Mouse (Mus musculus) liver, embryonic 11.5 days (tissue): ENCODE results near the gene Fgd3. TPM values are rescaled to one million over a fixed set of nuclear protein-coding genes. Genes with fewer than 3 reads are reported as not detected.

Experiments used
- ATAC-seq: fragments of 200-750 bp; cut with Nextera tagmentation; replicated peaks from 2 replicates; pipeline ENCODE4 v1.8.0; 2017; ENCODE audit warnings: moderate number of reproducible peaks, mild to moderate bottlenecking, moderate TSS enrichment, moderate library complexity; ENCODE audit not compliant: low FRiP score
- DNase-seq: peaks from one replicate; pipeline ENCODE4 v3.0.0-alpha.2; 2017; ENCODE audit warnings: low spot score
- H3K27ac ChIP-seq: fragments of 300-500 bp; sonication (generic); 2 replicates; pipeline ENCODE4 v1.5.1; 2014; ENCODE audit warnings: mild to moderate bottlenecking, low read depth, low read length, control low read depth
- H3K27me3 ChIP-seq: fragments of 300-500 bp; sonication (generic); replicated peaks from 2 replicates; pipeline ENCODE4 v1.6.1; 2014; ENCODE audit warnings: low read length, mixed read lengths; ENCODE audit not compliant: control insufficient read depth, insufficient read depth
- H3K36me3 ChIP-seq: fragments of 300-500 bp; sonication (generic); 2 replicates; pipeline ENCODE4 v1.6.1; 2014; ENCODE audit warnings: mild to moderate bottlenecking, low read length, moderate library complexity, mixed read lengths; ENCODE audit not compliant: control insufficient read depth, insufficient read depth
- H3K4me1 ChIP-seq: fragments of 300-500 bp; sonication (generic); replicated peaks from 2 replicates; pipeline ENCODE4 v1.6.1; 2014; ENCODE audit warnings: low read length, mixed read lengths; ENCODE audit not compliant: control insufficient read depth, insufficient read depth
- H3K4me2 ChIP-seq: fragments of 300-500 bp; sonication (generic); 2 replicates; pipeline ENCODE4 v1.6.1; 2014; ENCODE audit warnings: mild to moderate bottlenecking, control low read depth, moderate library complexity
- H3K4me3 ChIP-seq: fragments of 300-500 bp; sonication (generic); 2 replicates; pipeline ENCODE4 v1.5.1; 2014; ENCODE audit warnings: low read depth, low read length, control low read depth
- H3K9ac ChIP-seq: fragments of 300-500 bp; sonication (generic); 2 replicates; pipeline ENCODE4 v1.6.1; 2014; ENCODE audit warnings: low read depth, low read length, control low read depth
- H3K9me3 ChIP-seq: fragments of 300-500 bp; sonication (generic); 2 replicates; pipeline ENCODE4 v1.6.1; 2016; ENCODE audit warnings: low read length, inconsistent platforms, mixed read lengths; ENCODE audit not compliant: control insufficient read depth
- WGBS: fragments of 180-500 bp; shearing (Covaris S2); extraction: QIAGEN DNeasy Blood & Tissue Kit; methylation state at CpG from one replicate; pipeline ENCODE4 v1.1.7; 2014; 5-methylcytosine and 5-hydroxymethylcytosine counted together
- polyA plus RNA-seq: library from polyadenylated mRNA; unstranded; fragments of >200 nt; fragmentation: Nextera tagmentation; extraction: Ambion mirVana; gene quantifications from 2 replicates; pipeline ENCODE4 v1.2.1, GENCODE M21; 2014

Fgd3 gene
- polyA plus RNA-seq, 1 experiment from 2014 or later = 0.92 TPM

GRCm38 (mm10) chr13:49216808-49217561 is 103.1 kb downstream of the Fgd3 start:
- Histone ChIP-seq H3K4me1 (peaks cover 9% of the 10 kb centered on the region; the same call in 1 of the 2 replicates), H3K4me3 (no peak overlapping the region), H3K9ac (no peak overlapping the region), H3K9me3 (no peaks in the 10 kb centered on the region), H3K4me2 (peak overlapping the region; percentile 97), H3K27ac (no peak overlapping the region), H3K36me3 (no peaks in the 10 kb centered on the region), H3K27me3 (no peaks in the 10 kb centered on the region)
- WGBS = 57% methylated on average over 9 of the region's 9 CpGs
- ATAC-seq (no peak), DNase-seq (no peak)

DNA sequence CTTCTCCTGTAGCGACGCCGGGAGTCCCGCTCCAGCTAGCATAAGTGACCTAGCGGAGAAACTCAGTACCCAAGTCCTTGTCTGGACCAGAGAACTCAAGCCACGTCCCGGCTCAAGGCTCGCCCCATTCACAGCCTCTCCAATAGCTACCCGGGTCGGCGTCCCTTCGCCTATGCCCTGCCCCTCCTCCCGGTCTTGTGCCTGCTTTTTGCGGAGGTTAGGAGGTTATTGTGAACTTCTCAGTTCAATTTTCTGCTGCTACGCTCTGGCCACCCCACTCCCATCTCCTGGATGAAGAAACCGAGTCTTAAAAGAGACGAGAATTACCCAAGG is 103.9 kb downstream of the Fgd3 start:
- H3K27me3 ChIP-seq = no peaks in the 10 kb centered on the region
- 2% methylated on average over 17 of the region's 17 CpGs for WGBS

DNA sequence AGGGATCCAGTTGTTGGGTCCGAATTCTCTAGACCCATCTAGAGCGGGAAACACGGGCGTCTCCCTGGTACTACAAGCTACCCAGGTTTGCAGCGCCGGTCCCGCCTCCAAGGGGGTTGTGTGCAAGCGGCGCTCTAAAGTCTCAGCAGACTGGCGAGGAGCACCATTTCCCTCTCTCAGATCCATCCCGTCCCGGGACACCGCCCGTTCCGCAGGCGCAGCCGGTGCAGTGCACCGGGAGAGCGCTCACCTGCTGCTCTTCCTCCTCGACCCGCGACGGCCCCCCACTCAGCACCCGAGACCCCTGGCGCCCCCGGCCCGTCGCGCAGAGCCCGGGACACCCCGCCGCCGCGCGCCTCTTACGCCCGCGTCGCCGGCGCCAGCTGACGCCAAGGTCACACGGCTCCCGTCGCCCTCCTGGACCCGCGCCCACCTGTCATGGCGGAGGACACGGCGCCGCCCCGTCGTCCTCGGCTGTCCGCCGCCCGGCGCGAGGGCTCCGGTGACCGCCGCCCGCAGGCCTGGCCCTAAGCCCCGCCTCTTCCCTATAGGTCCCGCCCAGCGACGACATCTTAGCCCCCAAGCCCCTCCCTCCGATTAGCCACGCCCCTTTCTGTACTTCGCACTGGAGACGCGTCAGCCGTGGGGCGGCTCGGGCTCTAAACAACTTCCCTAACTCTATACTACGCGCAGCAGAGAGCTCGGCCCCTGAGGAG is 104.4 kb downstream of the Fgd3 start, which contains the start of gene Card19:
Gene Card19, minus strand, starts transcription at position 534 of the 716 bp plus-strand sequence.
- peak within 1 kb of the TSS; percentile 76 for H3K4me3 ChIP-seq
- under 1% methylated on average over 74 of the region's 78 CpGs for WGBS
- H3K4me1 ChIP-seq = peaks cover 9% of the 10 kb centered on the region; the same call in 1 of the 2 replicates
- DNase-seq (peak; percentile 93), ATAC-seq (peak; percentile 92)
- H3K27me3 ChIP-seq = no peaks in the 10 kb centered on the region
- H3K27ac ChIP-seq = peak within 1 kb of the TSS; percentile 17
- H3K4me2 ChIP-seq = peak within 1 kb of the TSS; percentile 97
- peak within 1 kb of the TSS; percentile 76 for H3K9ac ChIP-seq
- no peaks in the 10 kb centered on the region for H3K9me3 ChIP-seq
- no peaks in the 10 kb centered on the region for H3K36me3 ChIP-seq

More for the DNA sequence above, 103.9 kb downstream of the Fgd3 start:
- H3K4me1 ChIP-seq = peaks cover 9% of the 10 kb centered on the region; the same call in 1 of the 2 replicates
- peak overlapping the region; percentile 17 for H3K27ac ChIP-seq
- H3K36me3 ChIP-seq = no peaks in the 10 kb centered on the region
- DNase-seq (no peak), ATAC-seq (peak; percentile 71)
- H3K4me2 ChIP-seq = peak overlapping the region; percentile 97
- peak overlapping the region; percentile 76 for H3K4me3 ChIP-seq
- H3K9me3 ChIP-seq = no peaks in the 10 kb centered on the region
- peak overlapping the region; percentile 76 for H3K9ac ChIP-seq

DNA sequence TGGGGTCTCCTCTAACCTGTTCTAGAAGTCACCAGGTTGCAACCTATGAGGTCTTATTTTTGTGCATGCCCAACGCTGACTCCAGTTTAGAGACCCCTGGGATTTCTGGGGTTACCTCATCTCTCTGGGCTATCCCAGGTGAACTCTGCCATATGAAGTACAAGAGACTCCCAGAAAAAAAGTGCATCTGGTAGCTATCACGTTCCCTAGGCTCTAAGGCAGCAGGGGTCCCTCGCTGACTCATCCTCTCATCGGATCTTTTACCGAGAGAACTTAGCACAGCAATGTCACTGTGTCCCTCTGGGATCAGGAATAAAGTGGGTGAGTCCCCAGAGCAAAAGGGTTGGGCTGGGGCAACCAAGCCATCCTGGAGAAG is 105.0 kb downstream of the Fgd3 start:
- Histone ChIP-seq H3K9me3 (no peaks in the 10 kb centered on the region), H3K4me1 (peaks cover 9% of the 10 kb centered on the region; the same call in 1 of the 2 replicates), H3K36me3 (no peaks in the 10 kb centered on the region), H3K27ac (no peak overlapping the region), H3K4me3 (peak overlapping the region; percentile 76), H3K9ac (peak overlapping the region; percentile 76; the same call in 1 of the 2 replicates), H3K4me2 (peak overlapping the region; percentile 97), H3K27me3 (no peaks in the 10 kb centered on the region)
- WGBS = 9% methylated on average over 5 of the region's 5 CpGs
- ATAC-seq = no peak
- DNase-seq = no peak

DNA sequence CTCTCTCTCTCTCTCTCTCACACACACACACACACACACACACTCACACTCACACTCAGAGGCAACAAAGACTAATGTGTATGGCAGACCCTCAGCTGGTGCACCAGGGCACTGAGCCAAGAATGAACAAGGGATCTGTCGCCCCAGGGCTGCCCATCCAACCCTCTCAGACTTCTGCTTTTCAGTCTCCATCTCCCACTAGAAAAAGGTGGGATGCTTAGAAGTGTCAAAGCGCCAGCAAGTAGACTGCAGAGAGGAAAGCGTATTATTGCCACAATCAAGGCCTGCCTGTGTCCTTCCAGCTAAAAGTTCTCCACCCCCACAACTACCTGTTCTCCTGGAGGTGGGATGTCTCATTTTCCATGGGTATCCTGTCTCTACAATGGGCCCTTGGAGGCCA is 105.7 kb downstream of the Fgd3 start:
- H3K4me3 ChIP-seq = no peak overlapping the region
- 66% methylated on average over 3 of the region's 3 CpGs for WGBS
- no peak overlapping the region for H3K27ac ChIP-seq
- H3K4me1 ChIP-seq = peaks cover 9% of the 10 kb centered on the region; the same call in 1 of the 2 replicates
- H3K9ac ChIP-seq = no peak overlapping the region
- no peaks in the 10 kb centered on the region for H3K27me3 ChIP-seq
- no peaks in the 10 kb centered on the region for H3K9me3 ChIP-seq
- DNase-seq = no peak
- H3K36me3 ChIP-seq = no peaks in the 10 kb centered on the region
- no peak overlapping the region for H3K4me2 ChIP-seq
- ATAC-seq = no peak

DNA sequence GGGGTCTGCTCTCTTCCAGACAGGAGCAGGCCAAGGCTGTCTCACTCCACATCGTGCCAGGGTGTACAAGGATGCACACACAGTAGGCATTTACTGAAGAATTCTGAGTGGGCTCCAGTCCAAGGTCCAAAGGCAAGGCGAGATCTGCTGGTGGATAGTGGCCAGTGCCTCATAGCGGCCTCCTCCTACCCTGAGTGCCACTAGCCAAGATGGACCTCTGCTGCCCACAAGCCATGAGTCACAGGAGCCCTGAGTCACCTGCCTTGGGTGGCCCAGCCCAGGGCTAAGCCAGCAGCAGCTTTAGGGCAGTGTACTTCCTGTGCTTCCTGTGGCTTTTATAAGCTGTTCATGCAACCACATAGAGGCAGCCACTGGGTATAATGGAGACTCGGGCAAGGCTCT is 106.6 kb downstream of the Fgd3 start:
- WGBS = 60% methylated on average over 4 of the region's 4 CpGs
- Histone ChIP-seq H3K9me3 (no peaks in the 10 kb centered on the region), H3K4me1 (peaks cover 9% of the 10 kb centered on the region; the same call in 1 of the 2 replicates), H3K27me3 (no peaks in the 10 kb centered on the region), H3K36me3 (no peaks in the 10 kb centered on the region), H3K9ac (no peak overlapping the region), H3K4me2 (no peak overlapping the region), H3K4me3 (no peak overlapping the region), H3K27ac (no peak overlapping the region)
- DNase-seq (no peak), ATAC-seq (no peak)

DNA sequence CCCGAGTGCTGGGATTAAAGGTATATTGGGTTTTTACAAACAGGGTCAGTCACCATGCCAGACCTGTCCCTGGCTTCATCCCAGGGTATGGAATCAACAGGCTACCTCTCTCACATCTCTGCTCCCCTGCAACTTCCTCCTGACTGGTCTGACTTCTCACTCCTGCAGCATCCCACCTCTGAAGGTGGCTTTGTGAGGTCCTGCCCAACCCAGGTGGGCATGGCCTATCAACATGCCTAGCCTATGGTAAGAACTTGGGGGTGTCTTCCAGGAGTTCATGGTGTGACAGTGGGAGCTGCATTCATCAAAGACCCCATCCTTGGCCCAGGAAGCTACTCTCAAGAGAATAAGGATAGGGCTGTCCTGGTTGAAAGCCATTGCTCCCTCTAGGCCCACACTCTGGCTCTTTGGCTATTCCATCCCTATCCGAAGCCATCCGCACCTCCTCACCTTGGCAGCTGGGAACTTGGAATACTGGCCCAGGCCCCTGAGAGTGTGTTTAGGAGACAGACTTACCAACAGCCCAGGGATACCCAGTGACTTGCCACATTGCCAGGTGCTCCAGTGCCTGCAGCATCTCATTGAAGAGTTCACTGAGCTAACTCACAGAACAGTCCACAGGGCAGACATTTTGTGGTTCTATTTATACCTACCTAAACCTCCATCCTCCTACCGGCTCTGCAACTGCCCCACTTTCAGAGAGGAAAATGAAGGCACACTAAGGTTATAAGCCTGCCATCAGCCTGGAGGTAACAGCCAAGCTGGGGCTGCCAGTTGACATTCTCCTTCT is 107.2 kb downstream of the Fgd3 start:
- H3K36me3 ChIP-seq = no peaks in the 10 kb centered on the region
- WGBS = 84% methylated on average over 4 of the region's 4 CpGs
- no peak overlapping the region for H3K4me3 ChIP-seq
- H3K27me3 ChIP-seq = no peaks in the 10 kb centered on the region
- H3K27ac ChIP-seq = no peak overlapping the region
- H3K9ac ChIP-seq = no peak overlapping the region
- no peak for ATAC-seq
- H3K9me3 ChIP-seq = no peaks in the 10 kb centered on the region
- no peak for DNase-seq
- peaks cover 9% of the 10 kb centered on the region; the same call in 1 of the 2 replicates for H3K4me1 ChIP-seq
- H3K4me2 ChIP-seq = no peak overlapping the region
